Mouse (Mus musculus) layer of hippocampus, adult 9-10 months (tissue): Measurements from ENCODE around the gene Plxnc1.

Source experiments
- DNase-seq: peaks from one replicate; pipeline ENCODE4 v3.0.0; 2022; ENCODE audit warnings: low spot score

The Plxnc1 gene

DNA sequence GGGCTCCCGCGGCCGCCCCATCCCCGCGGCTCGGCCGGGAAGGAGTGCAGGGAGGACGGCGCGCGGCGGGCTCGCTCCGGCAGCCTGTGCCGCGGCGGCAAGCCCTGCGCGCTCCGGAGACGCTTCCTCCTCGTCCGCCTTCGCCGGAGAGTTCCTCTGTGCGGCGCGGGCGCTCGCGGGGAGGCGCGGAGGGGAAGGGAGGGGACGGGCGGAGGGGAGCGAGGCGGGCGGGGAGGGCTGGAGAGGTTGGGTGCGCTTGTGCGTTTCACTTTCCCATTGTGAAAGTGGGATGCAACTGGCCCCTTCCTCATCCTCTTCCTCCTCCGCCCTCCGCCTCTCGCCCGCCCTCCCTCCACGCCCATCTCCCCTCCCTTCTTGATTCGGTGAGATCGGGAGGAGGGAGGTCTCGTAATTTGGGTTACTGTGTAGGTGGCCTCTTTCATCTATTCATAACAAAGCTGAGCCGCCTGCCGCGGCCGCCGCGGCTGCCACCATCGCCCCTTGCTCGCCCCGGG, at the start of gene Plxnc1:
TSS of gene Plxnc1 (minus strand) at position 145 of the 515 bp plus-strand sequence.
- no peak for DNase-seq

DNA sequence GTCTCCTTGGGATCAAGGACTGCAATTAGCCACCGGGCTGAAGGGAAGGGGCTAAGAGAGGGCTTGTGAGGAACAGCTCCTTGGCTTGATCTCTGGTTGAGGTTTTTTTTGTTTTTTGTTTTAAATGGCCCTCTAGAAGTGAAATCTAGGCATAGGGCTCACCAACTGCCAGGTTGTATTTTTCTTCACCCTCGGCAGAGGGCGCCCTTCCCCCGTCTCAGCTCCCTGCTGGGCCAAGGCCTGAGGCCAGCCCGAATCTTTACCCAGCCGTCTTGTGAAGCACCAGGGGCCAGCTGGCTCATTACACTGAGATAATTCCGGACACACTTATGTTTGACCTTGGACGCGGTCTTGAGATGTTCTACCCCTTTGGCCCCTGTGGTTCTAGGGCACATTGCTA, 47.5 kb upstream of the Plxnc1 start:
- no peak for DNase-seq

DNA sequence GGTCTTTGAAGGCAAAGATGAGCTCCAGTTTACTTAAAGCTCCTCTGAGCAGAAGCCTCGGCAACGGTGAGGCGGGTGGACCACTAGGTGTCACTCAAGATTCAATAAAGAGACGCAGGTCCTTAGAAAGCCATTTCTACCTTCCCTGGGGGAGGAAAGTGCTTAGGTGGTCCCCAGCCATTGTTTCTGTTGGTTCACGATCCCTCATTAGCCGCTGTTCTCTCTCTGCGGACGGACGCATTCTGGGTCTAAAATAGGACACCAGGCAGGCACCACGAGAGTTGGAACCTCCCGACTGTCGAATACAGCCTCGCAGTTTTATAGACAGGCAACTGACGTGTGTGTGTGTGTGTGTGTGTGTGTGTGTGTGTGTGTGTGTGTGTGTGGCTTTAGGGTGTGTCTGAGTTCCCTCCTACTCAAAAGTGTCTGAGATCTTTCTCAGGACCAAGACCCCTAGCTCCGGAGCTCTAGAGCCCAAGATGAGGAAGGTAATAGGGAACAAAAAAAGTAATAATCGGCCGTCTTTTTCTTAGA, 47.0 kb upstream of the Plxnc1 start:
- DNase-seq: peak; percentile 82

DNA sequence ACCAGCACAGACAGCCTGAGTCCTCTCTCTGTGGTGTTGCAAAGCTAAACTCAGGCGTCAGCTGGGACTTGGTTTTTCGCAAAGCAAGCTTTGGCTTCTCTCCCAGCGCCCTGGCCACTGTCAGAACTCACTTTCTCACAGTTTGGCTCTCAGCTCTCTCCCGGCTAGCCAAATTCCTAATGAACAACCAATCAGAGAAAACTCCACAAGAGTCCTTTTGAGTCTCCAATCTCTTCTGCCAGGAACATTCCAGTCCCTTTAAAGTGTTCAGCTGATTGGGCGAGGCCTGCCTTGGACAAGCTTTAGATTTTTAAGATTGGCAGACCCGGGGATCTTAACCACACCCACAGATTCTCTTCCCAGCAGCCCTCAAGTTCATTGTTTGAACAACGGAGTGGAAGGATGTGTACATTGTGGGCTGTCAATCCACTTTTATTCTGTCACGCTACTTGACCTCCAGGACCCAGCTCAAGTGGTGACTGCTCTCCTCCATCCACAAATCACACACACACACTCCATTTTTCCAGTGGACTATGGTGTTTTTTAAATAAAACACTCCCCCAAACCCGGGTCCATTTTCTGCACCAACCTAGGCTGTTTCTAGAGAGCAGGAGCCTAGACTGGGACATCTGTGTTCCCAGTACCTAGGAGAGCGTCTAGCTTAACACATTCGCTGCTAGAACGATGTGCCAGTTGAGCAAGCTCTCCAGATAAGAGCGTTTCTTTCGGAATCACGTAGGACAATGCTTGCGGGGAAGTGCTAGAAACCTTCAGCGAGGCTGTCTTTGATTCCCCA, 46.3 kb upstream of the Plxnc1 start:
- DNase-seq: peak; percentile 31

DNA sequence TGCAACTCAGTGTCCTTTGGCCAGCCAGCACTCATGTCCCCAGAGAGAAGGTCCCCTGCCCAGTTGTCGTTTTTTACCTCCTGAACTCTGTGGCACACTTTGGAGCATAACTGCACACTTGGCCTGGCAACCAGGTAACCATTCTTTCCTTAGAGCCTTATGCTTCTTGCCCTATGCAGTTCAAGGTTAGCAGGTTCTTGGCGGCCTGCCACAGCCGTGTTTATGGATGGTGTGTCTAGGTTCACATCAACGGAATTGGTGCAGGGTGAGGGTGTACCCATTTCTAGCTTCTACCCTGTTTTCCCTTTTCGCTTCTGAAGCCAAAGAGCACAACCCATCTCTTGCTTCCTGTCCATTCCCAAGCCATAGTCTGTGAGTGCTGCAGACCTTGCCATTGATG, 44.7 kb upstream of the Plxnc1 start:
- DNase-seq: no peak

DNA sequence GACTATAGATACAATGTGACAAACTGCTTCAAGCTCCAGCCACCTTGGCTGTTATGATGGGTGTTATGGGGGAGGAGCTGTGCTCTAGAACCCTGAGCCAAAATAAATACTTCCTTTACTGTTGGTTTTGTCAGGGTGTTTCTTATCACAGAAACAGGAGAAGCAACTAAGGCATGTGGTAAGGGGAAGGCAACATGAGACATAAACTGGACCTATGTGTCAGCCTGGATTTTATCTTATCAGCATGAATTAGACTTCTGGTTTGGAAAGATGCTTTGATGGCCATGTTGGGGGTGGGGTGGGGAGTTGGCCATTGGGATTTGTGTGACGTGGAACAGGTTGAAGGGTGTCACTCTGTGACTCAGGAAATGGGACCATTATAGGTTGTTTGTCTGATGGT, 40.5 kb upstream of the Plxnc1 start:
- no peak for DNase-seq

DNA sequence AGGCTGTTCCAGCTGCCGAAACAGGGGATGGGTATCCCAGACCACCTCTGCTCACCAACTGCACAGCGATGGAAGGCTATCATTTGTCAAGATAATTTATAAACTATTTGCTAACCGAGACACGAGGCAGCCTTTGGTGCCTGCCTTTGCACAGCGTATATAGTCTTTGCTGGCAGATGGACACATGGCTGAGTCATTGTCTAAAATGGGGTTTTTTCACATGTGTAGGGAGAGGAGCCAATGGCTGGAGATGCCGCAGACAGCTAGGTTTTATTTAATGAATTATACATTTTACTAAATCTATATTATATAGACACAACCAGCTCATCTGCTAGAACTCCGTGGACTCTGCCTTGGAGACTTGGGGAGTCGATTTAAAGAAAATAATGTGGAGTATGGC, 37.9 kb upstream of the Plxnc1 start:
- DNase-seq: no peak

DNA sequence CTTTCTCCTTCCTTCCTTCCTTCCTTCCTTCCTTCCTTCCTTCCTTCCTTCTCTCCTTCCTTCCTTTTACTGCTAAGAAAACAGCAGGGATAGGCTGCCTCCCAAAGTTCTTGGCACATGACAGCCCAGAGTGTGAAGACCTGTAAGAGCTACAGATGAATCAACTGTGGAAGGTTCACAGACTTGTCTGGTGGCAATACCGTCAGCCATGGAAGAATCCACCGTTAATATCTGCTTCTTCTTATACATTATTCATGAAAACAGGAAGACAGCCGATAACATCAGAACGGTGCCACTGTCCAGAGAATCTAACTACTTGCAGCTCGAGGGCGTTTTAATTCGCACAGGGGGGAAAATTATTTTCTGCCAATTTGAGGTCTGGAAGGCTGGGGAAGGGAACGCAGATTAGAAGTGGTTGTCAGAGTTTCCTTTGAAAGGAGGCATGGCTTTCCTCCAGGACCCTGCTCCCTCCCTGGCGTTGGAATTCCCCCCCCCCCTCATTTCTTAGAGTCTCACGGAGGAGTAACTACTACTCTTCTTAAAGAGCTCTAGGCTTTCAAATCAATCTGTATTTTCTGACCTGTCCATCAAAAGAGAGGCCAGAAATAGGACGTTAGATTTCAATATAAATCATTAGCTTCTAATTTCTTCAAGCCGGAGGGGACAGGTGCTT, 37.0 kb upstream of the Plxnc1 start:
- DNase-seq: no peak

DNA sequence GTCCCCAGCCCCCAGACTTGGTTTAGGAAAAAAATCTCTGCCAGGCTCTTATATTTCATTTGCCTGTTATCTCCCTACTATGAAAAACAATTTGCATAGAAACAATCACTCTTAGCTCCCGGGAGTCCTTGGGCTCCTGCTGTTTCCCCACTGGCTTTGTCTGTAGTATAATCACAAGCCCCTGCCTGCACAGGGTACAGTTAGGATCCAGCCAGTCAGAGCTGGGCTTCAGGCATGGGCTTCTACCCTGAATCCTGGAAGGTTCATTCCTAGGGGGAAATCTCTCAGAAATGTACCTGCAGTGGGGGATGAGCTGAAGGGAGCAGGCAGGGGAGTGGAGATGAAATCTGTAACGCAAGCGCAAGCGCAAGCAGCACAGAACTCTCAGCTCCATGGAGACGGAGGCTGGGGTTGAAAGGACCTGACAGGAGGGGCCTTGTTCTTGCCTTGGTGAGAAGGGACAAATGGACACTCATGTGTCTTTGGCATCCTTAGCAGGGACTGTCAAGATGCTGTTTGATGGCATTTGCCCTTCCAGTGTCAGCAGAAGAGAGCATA, 33.7 kb upstream of the Plxnc1 start:
- no peak for DNase-seq

DNA sequence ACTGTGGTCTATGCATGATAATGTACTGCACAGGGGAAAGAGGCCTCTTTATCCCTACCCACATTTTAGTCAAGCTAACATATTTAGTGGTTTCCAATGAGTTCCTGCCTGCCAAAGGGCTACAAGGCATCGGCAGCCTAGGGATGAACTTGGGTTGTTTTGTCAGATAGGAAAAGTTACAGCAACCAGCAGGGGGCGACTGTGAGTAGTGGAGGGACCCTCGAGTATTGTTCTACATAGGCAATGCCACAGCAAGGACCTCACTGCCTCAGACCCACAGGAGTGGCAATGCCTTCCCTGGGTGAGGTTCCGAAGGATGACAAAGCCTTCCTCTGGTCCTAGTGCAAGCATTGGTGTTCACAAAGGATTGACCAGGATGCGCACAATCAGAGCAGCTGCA, 31.7 kb upstream of the Plxnc1 start:
- no peak for DNase-seq

DNA sequence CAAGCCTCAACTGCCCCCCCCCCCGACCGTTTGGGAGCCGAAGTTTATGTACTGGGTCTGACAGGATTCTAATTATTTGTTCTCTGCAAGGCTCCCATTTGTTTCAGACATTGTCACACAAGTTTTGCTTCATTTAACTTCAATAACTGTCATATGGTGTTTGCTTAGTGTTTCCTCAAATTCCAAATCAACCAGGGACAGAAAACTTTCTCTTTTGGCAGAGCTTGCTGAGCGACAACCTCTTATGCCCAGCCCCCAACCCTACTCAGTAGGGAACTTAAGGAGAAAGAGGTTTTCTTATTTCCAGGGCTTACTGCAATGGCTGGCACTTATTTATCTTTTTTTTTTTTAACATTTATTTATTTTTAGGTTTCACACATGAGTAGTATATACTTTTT, 30.5 kb upstream of the Plxnc1 start:
- no peak for DNase-seq

DNA sequence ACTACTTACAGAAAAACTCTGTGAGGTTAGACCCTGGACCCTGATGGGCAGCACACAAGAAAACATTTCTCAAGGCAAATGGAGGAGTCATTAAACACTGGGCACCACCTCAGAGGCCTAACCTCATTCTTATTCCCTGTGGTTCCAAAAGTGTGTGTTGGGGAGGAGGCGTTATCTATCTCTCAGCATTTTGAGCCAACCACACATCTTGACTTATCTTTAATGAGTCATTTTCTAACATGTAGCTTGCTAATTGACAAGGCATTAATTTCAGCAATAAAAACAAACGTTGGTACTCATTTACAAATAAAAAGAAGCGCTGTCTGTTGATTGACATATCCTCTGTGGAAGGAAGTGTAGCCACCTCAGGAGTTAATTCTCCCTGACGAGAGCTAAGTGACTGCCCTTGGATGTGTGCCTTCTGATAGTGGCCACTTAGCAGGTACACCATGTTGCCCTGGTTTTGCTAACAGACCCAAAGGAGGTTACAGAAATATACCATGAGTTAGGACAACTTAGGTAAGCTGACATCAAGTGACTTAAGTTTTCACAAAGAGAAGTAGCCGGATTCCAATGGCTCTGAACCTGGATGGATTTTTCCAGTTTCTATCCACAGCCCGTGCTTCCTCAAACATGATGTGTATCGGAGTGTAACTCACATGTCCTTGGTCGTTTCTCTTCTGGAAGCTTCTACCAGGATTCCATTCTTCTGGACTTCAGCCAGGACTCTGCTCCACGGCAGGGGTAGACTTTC, 29.9 kb upstream of the Plxnc1 start:
- no peak for DNase-seq

DNA sequence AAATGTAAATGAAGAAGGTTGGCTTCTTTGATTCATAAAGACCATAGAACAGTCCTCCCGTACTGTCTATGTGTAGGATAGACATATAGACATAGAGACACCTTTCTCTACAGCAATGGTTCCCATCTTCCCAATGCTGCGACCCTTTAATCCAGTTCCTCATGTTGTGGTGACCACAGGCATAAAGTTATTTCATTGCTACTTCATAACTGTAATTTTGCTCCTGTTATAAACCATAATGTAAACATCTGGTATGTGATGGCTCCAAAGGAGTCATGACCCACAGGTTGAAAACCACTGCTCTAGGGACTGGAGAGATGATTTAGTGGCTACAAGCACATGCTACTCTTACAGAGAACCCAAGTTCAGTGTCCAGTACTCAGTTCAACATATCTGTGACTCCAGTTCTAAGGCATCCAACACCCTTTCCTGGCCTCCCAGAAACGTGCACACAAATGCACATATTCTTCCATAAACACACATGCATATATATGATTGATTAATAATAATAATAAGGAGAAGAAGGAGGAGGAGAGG, 27.1 kb upstream of the Plxnc1 start:
- no peak for DNase-seq

DNA sequence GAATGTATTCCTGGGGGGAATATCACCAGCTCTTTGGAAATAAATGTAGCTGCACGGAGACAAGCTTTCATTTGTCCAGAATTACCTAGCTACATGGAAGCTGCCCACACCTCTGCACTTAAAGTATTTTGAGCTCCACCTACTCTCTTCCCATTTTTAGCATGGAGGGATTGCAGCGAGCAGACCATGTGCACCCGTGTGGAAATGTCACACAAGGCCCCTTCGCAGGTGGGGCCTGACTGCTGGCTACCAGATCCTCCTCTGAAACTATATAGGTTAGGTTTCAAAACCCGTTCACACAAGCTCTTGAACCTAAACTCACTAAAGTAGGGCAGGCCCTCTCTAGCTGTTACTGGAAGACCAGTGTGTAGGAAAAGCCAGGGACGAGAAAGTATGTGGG, 25.6 kb upstream of the Plxnc1 start:
- DNase-seq: no peak

DNA sequence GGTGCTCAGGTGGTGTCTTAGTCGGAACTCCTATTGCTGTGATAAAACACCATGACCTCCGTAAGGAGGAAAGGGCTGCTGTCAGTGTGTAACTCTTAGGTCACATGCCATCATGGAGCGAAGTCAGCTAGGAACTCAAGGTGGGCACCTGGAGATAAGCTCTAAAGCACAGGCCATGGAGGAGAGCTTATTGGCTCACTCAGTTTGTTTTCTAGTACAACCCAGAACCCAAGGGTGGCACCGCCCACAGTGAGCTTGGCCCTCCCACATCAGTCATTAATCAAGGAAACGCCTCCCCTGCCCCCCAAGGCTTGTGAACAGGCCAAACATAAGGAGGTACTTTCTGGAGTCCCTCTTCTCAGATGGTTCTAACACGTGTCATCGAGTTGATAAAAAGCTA, 22.8 kb upstream of the Plxnc1 start:
- no peak for DNase-seq

DNA sequence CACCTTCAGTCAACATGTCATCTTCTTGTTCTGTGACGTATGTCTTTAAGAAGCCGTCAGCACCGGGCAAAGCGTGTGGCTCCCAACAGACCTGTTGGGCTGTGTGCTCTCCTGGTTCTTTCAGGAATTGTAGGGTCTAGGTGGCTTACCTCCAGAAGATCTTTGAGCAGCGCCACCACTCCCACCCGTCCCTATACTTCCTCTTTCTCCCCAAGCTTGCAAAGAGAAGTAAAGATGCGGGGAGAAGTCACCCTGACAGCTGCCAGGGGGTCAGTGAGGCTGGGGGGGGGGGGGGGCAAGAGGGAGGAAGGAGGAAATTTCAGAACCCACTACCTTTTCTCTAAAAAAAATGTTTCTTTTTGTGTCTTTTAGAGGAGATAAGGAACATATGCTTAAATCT, 22.2 kb upstream of the Plxnc1 start:
- no peak for DNase-seq

DNA sequence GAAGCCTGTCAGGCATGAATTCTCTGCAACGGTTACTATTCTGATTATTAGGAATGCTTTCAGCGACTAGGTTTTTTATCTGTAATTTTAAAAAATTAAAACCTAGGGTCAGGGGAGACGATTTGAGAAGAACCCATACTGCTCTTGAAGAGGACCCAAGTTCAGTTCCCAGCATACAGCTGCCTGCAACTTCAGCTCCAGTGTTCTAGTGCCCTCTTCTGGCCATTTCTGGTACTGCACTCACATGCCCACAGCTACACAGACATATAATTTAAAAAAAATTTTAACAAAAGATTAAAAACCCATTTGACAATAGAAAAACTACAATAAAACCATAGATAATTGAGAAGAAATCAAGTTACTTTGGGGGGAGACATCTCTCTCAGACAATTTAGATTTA, 20.5 kb upstream of the Plxnc1 start:
- no peak for DNase-seq

DNA sequence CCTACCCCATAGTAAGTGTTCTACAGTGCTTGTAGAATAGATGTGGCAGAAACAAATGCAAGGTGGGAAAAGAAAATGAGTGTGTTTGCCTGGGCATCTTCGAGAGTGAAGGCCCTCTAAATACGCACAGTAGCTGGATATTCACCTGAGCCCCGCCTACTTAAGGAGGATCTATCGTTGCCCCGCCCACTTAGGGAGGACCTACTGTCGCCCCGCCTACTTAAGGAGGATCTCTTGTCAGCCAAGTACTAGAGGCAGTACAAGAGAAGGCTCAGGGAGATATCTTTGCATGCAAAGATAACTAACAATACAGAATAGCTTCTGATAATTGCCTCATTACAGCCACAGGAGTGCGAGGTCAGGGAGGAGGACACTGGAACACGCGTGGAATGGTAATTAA, 17.4 kb upstream of the Plxnc1 start:
- DNase-seq: no peak

DNA sequence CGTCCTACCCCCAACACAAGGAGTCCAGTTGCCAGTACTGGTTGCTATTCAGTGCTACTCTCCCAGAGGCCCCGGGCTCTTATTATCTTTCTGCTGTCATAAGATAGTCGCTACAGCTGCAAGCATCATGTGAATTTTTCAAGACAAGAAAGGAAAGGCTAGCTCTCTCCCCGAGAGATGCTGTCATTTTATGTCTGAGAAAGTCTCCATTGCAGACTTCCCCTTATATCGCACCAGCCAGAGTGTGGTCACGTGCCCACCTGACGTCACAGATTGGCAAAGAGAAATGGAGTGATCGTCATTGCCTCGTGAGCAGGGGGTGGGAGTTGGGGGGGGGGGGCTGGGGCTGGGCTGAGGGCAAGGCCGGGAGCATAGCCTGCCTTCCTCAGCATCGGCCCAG, 16.6 kb upstream of the Plxnc1 start:
- no peak for DNase-seq

DNA sequence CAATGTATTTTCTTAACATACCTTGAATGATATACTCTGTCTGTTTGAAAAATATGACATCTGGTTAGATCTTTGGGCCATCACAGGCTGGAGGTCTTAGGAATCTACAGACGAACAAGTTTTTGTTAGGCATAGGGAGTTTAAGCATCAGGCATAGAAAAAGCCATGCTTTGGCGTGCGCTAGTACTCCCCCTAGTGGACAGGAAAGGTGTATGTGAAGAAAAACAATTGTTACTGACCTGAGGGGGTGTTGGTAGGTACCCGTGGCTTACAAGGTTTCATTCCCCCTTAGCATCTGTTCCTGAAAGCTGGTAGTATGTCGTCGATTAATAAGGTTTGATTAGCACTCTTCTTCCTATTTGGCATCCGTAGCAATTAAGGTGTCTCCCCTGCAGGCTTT, 13.7 kb upstream of the Plxnc1 start:
- no peak for DNase-seq

DNA sequence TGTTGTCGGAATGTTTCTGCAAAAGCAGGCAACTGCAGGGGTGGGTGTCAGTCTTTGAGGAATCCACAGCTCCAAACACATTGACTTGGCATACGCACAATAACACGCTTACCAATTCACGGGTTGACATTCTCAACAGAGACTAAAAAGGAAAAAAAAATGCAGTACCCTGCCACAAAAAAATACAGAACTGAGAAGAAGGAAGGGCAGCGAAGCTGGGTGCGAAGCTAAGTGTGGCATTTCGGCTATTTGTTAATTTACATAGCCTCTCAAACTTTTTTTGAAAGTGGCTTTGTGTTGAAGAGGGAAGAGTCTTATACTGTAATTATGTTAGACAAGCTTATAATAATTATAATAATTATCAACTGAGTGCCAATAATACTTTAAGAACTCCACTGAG, 13.1 kb upstream of the Plxnc1 start:
- DNase-seq: no peak
